Mouse (Mus musculus): Measurements from ENCODE around the gene Rbbp4. TPM values are rescaled to one million over a fixed set of nuclear protein-coding genes. Genes with fewer than 3 reads are reported as not detected.
"Not testable (repeated sequence)": the region's sequence is repeated elsewhere in the genome, so short reads cannot be mapped to it uniquely, and the experiment has no call there.

Gene Rbbp4
- total RNA-seq (2021), result 100 to 1,000 TPM; 111 to 133 TPM

DNA sequence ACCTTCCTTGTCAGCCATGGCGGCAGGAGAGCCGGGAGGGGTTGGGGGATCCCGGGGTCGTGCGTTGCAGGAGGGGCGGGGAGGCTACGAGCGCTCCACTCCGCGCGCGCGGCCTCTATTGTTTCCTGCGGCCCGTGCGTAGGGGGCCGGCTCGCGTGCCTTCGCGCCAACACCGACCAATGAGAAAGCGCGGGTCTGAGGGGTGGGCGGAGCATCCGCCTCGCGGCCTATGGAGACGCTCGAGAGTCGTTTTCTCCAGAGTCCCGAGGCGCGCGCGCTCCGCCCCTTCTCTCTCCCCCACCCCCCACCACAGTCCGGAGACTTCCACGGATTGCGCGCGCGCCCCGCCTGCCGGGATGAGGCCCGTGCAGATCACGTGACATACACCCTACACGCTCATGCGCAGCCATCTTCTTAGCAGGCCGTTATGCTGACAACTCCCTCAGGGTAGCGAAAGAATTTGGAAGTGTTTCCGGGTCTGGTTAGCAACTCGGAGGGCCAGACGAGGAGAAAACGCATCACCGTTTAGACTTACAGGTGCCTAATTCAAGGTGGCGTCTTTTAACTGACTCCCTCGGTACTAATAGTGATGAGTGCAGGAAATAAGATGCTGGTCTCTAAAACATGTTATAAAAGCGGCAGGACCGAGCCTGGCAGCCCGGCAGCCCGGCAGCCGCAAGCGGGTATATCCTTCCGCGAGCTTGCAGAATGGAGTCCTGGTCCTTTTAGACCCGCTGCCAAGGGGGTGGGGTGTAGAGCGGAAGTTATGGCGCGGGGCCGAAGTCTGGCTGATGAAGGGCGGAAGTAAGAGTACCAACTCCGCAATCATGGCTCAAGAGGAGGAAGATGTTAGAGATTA, at the start of gene Rbbp4, which contains the start of gene Zbtb8os:
Gene Rbbp4, minus strand, starts transcription at position 155 of the 859 bp plus-strand sequence.
Gene Zbtb8os, plus strand, starts transcription at position 480 of the 859 bp plus-strand sequence.
- peak; percentile 86 to 94 for DNase-seq (ENCODE audit: extremely low spot score in 1 of 2, low spot score in 1 of 2)

DNA sequence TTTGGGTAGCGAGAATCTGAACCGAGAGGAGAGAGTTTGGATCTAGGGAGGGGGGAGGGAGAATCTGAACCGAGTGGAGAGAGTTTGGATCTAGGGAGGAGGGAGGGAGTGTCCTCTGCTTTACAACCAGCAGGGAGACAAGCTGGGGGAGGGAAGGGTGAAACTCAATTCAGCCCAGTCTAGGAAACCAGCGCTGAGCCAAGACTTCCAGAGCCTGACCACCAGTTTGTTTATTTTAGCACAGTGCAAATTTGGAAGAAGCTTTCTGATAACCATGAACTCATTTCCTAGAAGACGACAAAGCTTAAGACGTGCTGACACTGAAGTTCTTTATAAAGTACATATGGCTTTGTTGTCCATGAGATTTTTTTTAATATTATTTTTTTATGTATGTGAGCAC, 49.3 kb upstream of the Rbbp4 start:
- no peak for DNase-seq (ENCODE audit: extremely low spot score in 1 of 2, low spot score in 1 of 2)

DNA sequence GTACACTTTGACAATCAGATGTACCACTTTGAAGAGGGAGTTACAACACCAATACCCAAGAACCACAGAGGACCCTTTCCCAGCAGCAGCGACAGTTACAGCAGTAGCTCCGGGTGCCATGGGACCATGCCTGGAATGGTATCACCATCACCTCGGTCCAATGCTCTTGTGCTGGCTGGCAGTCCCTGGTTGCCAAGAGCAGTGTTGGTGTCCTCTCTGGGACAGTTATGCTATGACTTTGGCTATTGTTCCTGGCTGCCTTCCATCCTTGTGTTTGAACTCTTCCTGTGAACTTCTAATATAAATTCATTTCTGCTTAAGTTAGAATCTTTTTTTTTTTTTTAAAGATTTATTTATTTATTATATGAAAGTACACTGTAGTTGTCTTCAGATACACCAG, 48.4 kb upstream of the Rbbp4 start:
- no peak for DNase-seq (ENCODE audit: extremely low spot score in 1 of 2, low spot score in 1 of 2)

DNA sequence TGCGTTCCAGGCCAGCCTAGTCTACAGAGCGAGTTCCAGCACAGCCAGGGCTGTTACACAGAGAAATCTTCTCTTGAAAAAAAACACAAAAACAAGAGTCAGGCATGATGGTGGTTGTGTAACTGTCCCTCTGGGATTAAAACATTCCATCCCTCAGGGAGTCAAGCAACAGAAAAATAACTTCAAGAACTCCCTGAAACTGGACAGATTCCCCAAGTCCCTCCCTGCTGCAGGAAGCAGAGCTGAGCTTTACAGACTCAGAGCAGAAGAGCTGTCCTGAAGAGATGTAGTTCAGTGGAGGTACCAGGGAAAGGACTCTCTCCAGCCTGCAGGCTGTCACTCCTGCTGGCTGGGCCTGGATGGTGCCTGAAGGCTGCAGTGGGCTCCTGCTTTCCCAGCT, 47.3 kb upstream of the Rbbp4 start:
- DNase-seq (ENCODE audit: extremely low spot score in 1 of 2, low spot score in 1 of 2), result no peak

DNA sequence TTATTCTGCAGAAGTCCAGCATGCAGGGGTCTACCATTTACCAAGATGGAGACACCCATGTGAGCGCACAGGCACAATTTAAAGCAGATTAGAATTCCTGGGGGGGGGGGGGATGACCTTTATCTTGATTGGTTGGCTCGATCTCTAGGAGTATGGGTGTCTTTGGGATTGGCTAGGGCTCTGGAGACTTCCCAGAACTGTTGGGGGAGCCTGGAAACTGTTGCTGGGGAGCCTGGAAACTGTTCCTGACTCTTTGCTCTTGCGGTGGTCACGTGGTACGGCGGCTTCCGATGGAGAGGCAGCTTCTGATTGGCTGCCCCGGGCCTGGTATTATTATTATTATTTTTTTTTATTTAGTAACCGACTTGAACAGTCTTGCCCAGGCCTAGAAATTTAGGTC, 46.9 kb upstream of the Rbbp4 start:
- no peak for DNase-seq (ENCODE audit: extremely low spot score in 1 of 2, low spot score in 1 of 2)

DNA sequence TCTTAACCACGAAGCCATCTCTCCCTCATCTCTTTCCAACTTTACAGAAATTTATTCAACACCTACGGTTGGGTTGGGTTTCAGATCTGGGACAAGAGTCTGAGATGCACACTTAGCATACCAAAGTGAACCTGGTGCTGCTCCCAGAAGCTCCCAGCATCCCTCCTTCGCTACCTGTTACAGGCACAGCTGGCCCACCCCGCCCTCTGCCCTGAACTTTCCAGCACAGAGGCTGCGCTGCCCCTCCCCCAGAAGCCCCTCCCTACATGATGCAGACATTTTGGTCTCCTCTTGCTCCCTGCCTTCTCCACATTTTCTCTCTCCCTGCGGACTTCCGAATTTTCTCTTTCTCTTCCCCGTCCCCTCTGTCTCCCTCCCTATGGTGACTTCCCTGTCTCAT, 46.0 kb upstream of the Rbbp4 start:
- no peak for DNase-seq (ENCODE audit: extremely low spot score in 1 of 2, low spot score in 1 of 2)

DNA sequence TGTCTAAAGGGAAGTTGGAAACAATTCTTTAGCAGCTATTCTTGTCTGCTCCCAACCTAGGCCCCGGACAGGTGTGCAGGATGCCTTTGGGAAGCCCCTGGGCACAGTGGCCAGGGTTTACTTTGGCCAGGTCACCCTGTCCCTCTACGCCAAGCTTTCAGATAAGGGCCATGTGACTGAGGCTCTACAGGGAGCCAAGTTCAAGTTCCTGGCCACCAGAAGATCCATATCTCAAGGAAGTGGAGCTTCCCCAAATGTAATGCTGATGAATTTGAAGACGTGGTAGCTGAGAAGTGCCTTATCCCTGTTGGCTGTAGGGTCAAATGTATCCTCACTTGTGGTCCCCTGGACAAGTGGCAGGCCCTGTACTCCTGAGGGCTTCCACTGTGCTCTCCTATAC, 44.6 kb upstream of the Rbbp4 start:
- no peak for DNase-seq (ENCODE audit: extremely low spot score in 1 of 2, low spot score in 1 of 2)

DNA sequence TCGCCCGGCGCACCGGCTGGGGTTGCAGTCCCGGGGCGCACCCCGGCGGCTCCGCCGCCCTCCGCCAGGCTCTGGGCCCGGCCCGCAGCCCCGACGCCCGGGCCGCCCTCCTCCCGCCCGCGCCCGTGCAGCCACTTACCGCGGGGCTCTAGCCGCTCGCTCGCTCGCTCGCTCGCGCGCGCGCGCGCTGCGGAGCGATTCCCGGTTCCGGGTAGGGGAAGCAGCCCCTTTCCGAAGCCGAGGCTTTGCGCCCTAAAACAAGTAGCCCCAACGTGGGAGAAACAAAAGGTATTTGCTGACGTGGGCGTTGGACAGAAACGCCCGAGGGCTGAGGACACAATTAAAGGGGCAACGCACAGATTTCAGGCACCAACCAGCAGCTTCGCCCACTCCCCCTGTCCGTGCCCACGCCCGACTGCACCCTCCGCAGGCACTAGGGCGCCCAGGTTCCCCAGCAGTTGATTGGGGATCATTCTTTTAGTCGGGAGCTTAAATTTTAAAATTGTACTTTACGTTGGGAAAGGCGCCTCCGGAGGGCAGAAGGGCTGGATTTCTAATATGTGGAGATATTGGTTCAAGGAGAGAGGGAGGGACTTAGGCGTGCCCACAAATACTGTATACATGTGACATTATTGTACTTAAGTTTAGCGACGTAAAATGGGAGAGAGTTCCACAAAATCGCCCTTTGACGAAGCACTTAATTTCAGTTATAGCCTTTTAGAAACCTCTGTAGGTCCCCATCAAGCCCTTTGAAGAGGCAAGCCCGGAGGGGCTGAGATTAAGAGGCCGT, 42.6 kb upstream of the Rbbp4 start, which contains the start of gene Zbtb8a:
Gene Zbtb8a, minus strand, starts transcription at position 516 of the 790 bp plus-strand sequence.
- DNase-seq (ENCODE audit: extremely low spot score in 1 of 2, low spot score in 1 of 2), result peak; percentile 25 to 26

DNA sequence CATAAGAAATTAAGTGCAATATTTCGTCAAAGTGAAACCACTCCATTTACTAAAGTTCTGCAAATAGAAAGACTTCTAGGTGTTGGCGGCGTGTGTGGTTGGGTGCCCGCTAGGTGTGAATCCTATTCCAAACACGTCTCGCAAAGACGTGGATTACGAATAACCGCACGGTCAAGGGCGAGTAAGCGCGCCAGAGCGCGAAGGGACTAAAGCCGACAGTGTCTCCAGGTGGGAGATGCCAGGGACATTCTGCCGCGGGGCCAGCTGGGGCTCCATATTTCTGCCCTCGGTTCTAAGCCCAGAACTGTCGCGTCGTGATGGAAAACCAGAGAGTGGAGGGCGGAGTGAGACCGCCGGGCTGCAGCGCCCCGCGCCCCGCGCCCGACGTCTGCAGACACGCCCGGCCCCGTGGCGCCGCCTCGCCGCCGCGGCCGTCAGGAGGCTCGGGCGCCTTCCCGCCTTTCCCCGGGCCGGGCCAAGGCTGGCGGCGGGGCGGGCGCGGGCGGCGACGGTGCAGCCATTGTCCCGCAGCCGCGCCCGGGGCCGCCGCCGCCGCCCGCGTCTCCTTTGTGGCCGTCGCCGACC, 41.9 kb upstream of the Rbbp4 start:
- peak; percentile 16 to 31 for DNase-seq (ENCODE audit: extremely low spot score in 1 of 2, low spot score in 1 of 2)

DNA sequence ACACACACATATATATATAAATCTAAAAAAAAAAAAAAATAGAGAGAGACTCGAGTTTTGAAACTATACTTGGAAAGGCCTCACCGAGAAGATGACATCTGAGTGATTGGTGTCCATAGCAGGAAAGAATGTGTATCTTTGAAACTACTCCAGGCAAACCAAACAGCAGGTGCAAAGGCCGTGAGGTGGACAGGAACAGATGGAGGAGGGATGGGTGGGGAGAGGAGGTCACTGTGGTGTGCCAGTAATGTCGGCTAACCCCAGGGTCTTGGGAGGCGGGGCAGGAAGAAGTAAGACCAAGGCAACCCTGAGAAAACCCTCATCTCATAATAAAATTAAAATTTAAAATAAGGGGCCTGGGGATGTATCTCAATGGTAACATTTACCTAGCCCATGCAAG, 40.7 kb upstream of the Rbbp4 start:
- DNase-seq (ENCODE audit: extremely low spot score in 1 of 2, low spot score in 1 of 2), result no peak

DNA sequence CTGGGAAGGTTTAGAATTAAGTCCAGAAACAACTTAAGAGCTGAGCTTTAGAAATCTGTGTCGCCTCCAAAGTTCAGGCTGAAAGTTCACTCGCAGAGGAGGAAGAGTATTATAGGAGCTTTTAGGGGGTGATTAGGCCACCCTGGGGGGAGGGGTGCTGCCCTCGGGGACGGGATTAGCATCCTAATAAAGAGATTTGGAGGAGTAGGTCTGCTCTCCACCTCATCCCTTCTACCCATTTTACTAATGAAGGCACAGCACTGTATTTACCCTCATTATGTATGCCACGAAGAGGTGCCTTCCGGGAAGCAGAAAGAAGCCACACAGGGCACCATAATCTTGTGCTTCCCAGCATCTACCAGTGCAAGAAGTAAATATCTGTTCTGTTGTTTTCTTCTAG, 39.8 kb upstream of the Rbbp4 start:
- no peak for DNase-seq (ENCODE audit: extremely low spot score in 1 of 2, low spot score in 1 of 2)

DNA sequence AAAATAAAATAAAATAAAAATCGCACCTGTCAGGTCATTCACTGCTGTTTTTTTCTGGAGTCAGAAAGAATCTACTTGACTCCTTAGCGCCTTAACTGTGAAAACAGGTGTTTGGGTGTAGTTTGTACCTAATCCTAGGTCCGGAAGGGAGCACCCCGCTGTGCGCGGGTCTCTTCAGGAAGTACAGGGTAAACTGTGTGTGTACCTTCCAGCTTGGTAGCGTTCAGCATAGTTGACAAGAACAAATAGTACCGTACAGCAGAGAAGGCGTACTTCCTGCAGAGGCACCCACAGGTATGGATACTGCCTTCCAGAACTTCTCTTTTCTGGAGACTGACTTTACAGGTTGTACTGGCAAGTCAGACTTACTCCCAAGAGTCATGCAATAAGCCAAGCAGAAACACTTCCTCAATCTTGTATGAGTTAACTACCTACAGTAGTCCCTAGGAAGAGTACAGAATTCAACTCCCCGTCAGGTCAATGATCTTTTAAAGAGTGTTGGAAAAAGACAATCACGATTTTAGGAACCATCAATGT, 39.1 kb upstream of the Rbbp4 start:
- no peak for DNase-seq (ENCODE audit: extremely low spot score in 1 of 2, low spot score in 1 of 2)

DNA sequence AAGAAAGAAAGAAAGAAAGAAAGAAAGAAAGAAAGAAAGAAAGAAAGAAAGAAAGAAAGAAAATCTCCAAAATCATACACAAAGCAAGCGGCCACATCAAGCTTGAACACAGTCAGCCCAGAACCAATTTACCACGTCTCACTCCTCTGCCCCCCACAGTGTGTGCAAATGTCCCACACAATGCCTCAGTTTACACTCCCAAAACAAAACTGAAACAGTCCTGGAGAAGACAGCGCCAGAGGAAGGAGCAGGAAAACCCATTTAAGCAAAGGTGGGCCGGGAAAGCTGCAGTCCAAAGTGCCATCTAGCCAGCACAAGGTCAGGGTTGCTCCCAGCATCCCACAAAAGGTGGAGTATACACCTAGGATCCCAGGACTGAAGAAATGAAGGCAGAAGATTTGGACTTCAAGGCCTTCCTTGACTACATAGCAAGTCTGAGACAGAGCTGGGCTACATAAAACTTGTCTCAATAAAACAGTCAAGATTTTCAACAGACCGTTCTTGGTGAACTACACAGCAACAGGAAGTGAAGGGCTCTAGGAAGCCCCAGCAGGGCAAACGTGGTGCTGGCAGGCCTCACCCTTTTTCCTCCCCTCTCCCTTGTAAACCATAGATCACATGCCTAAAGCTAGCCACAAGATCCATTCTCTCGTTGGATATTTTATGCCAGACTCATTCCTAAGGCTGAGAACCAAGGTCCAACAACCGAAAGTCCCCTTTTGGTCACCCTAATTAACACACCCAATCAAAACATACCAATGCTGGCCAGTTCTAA, 38.2 kb upstream of the Rbbp4 start:
- DNase-seq (ENCODE audit: extremely low spot score in 1 of 2, low spot score in 1 of 2), result no peak

DNA sequence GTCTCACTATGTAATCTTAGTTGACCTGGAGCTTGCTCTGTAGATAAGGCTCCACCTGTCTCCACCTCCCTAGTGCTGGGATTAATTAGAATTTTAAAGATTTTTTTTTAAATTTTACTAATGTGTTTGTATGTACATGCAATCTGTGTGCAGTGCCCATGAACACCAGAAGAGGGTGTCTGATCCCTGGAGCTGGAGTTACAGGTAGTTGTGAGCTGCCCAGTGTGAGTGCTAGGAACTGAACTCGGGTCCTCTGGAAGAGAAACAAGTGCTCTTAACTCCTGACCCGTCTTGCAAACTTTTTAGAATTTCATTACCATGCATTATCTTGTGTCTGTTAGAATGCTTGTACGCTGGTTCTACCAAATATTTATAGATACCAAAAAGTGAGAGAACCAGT, 36.2 kb upstream of the Rbbp4 start:
- no peak for DNase-seq (ENCODE audit: extremely low spot score in 1 of 2, low spot score in 1 of 2)

DNA sequence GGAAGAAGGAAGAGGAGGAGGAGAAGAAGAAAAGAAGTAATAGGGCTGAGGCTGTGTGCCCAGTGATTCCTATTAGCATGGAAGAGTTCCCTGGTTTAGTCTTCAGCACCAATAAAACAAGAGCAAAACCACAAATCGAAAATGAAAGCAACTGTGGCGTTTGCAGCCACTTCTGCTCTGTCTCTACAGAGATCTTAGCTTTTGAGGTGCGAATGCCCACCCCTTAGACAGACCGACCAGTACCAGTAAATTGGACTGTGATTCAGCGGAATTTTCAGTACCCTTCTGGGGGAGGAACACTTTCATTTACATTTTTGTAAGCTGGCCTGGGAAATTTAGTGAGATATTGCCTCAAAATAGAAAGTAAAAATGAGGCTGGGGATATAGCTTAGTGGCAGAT, 30.1 kb upstream of the Rbbp4 start:
- no peak for DNase-seq (ENCODE audit: extremely low spot score in 1 of 2, low spot score in 1 of 2)

DNA sequence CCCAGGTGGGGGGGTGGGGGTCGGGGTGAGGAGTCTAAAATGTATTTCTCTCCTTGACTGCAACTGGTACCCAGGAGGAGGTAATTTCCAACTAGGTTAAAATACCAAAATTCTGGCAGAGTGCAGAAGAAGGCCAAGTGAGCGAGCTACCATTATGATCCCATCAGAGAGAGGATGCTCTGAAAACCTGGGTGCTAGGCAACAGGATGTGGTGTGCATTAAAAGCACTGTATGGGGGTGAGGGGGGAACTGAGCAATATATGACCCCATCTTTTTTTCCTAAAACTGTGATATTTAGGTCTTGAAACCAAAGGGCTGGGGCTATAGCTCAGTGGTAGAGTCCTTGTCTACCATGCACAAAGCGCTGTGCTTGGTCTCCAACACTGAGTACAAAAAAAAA, 29.2 kb upstream of the Rbbp4 start:
- no peak for DNase-seq (ENCODE audit: extremely low spot score in 1 of 2, low spot score in 1 of 2)

DNA sequence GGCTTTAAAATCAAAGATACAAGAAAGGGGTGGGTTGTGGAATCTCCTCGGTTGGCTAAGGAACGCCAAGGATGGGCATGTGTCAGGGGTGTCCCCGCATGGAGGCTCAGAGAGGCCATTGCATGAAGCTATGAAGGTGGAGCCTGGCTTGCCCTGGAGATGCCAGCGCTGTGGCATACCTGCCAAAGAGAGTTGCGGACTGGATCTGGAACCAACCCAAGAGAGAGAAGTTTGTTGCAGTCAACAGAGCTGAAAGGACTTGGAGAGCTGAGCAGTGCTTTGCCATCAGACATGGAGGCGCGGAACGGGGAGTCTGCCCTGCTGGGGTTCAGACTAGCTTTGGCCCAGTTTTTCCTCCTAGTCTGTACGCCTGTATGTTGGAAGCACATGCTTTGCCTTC, 28.3 kb upstream of the Rbbp4 start:
- no peak for DNase-seq (ENCODE audit: extremely low spot score in 1 of 2, low spot score in 1 of 2)

DNA sequence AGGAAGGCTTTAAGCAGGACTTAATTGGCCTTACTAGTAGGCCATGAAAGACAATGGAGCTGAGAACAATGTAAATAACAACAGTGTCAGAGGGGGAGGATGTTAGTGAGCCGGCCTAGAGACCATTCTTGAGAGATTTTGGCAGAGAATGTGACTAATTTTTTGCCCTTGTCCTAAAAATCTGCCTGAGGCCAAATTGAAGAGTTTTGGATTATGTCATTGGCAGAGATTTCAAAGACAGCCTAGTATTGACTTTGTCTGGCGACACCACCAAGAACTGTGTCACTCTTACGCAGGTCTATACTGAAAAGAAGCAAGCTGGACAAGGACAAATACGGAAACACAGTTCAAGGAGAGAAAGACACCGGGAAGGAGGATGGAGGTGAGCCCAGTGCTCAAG, 27.6 kb upstream of the Rbbp4 start:
- no peak for DNase-seq (ENCODE audit: extremely low spot score in 1 of 2, low spot score in 1 of 2)

DNA sequence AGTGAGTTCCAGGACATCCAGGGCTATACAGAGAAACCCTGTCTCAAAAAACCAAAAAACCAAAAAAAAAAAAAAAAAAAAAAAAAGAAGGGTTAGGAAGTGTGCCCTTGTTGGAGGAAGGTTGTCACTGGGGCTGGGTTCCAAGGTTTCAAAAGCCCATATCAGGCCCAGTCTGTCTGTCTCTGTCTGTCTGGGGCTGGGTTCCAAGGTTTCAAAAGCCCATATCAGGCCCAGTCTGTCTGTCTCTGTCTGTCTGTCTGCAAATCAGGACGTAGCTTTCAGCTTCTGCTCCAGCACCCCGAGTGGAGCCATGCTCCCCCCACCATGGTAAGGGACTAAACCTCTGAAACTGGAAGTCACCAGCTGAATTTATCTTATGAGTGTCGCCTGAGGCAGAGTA, 27.1 kb upstream of the Rbbp4 start:
- not testable (repeated sequence) for DNase-seq (ENCODE audit: extremely low spot score in 1 of 2, low spot score in 1 of 2)

DNA sequence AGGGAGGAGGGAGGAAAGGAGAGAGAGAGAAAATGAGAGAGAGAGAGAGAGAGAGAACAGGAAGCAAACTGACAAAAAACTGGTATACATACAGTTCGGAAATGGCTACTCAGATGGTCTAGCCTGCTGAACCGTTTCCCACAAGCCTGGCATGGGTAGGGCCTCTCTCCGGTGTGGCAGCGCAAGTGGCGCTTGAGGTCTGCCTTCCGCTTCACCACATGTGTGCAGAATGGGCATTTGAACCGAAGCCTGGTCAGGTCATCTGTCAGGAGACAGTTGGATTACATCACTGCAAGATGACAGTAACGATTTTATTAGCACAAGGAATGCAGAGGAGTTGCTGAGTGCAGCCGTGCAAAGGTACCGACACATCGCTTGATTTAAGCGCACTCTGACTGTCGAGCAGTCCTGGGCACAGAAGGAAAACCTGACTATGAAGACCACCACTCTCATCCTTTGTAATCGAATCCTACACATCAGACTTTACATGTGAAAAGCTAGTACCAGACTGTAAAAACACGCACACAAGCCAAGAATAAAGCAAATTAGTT, 22.5 kb upstream of the Rbbp4 start:
- DNase-seq (ENCODE audit: extremely low spot score in 1 of 2, low spot score in 1 of 2), result no peak

Data from layer of hippocampus, postnatal 25 days (tissue).